Mouse (Mus musculus): Measurements from ENCODE around the gene Muc3. TPM values are rescaled to one million over a fixed set of nuclear protein-coding genes. Genes with fewer than 3 reads are reported as not detected.

The Muc3 gene
- polyA plus RNA-seq (2014; fragmentation: Illumina TruSeq; extraction: RNeasy Lipid Tissue Mini Kit (QIAGEN cat#74804); ENCODE audit: low read depth, low replicate concordance), result not detected

GRCm38 (mm10) chr5:137149272-137149882 is at the start of gene Muc3:
Gene Muc3, minus strand, starts transcription at chr5:137149322.

GRCm38 (mm10) chr5:137115866-137116847 is 33.0 kb downstream of the Muc3 start, which contains the start of gene Trim56:
Gene Trim56, minus strand, starts transcription at chr5:137116209.

Other genes with a start within 250 kb of the Muc3 start
- gene Ift22, start 241.2 kb downstream of the Muc3 start, polyA plus RNA-seq (2014; fragmentation: Illumina TruSeq; extraction: RNeasy Lipid Tissue Mini Kit (QIAGEN cat#74804); ENCODE audit: low read depth, low replicate concordance), result 6.5 TPM
- gene Fis1, start 196.0 kb downstream of the Muc3 start, polyA plus RNA-seq (2014; fragmentation: Illumina TruSeq; extraction: RNeasy Lipid Tissue Mini Kit (QIAGEN cat#74804); ENCODE audit: low read depth, low replicate concordance), result 9.4 TPM
- gene Cldn15, start 182.7 kb downstream of the Muc3 start, polyA plus RNA-seq (2014; fragmentation: Illumina TruSeq; extraction: RNeasy Lipid Tissue Mini Kit (QIAGEN cat#74804); ENCODE audit: low read depth, low replicate concordance), result 4.0 TPM
- 1.3 TPM for gene Plod3, start 162.3 kb downstream of the Muc3 start, polyA plus RNA-seq (2014; fragmentation: Illumina TruSeq; extraction: RNeasy Lipid Tissue Mini Kit (QIAGEN cat#74804); ENCODE audit: low read depth, low replicate concordance)
- gene Znhit1, start 161.3 kb downstream of the Muc3 start, polyA plus RNA-seq (2014; fragmentation: Illumina TruSeq; extraction: RNeasy Lipid Tissue Mini Kit (QIAGEN cat#74804); ENCODE audit: low read depth, low replicate concordance), result 3.6 TPM
- gene Vgf, start 122.9 kb downstream of the Muc3 start, polyA plus RNA-seq (2014; fragmentation: Illumina TruSeq; extraction: RNeasy Lipid Tissue Mini Kit (QIAGEN cat#74804); ENCODE audit: low read depth, low replicate concordance), result not detected
- gene Ap1s1, start 103.2 kb downstream of the Muc3 start, polyA plus RNA-seq (2014; fragmentation: Illumina TruSeq; extraction: RNeasy Lipid Tissue Mini Kit (QIAGEN cat#74804); ENCODE audit: low read depth, low replicate concordance), result 18.8 TPM
- 1.3 TPM for gene Serpine1, start 77.1 kb downstream of the Muc3 start, polyA plus RNA-seq (2014; fragmentation: Illumina TruSeq; extraction: RNeasy Lipid Tissue Mini Kit (QIAGEN cat#74804); ENCODE audit: low read depth, low replicate concordance)
- gene Trim56, start 33.1 kb downstream of the Muc3 start, polyA plus RNA-seq (2014; fragmentation: Illumina TruSeq; extraction: RNeasy Lipid Tissue Mini Kit (QIAGEN cat#74804); ENCODE audit: low read depth, low replicate concordance), result 15.4 TPM
- gene Muc3a, start 63.1 kb upstream of the Muc3 start, polyA plus RNA-seq (2014; fragmentation: Illumina TruSeq; extraction: RNeasy Lipid Tissue Mini Kit (QIAGEN cat#74804); ENCODE audit: low read depth, low replicate concordance), result not detected
- 0.44 TPM for gene Ache, start 138.2 kb upstream of the Muc3 start, polyA plus RNA-seq (2014; fragmentation: Illumina TruSeq; extraction: RNeasy Lipid Tissue Mini Kit (QIAGEN cat#74804); ENCODE audit: low read depth, low replicate concordance)
- gene Ufsp1, start 145.3 kb upstream of the Muc3 start, polyA plus RNA-seq (2014; fragmentation: Illumina TruSeq; extraction: RNeasy Lipid Tissue Mini Kit (QIAGEN cat#74804); ENCODE audit: low read depth, low replicate concordance), result 2.3 TPM
- gene Srrt, start 158.4 kb upstream of the Muc3 start, polyA plus RNA-seq (2014; fragmentation: Illumina TruSeq; extraction: RNeasy Lipid Tissue Mini Kit (QIAGEN cat#74804); ENCODE audit: low read depth, low replicate concordance), result 11.8 TPM
- gene Trip6, start 165.1 kb upstream of the Muc3 start, polyA plus RNA-seq (2014; fragmentation: Illumina TruSeq; extraction: RNeasy Lipid Tissue Mini Kit (QIAGEN cat#74804); ENCODE audit: low read depth, low replicate concordance), result 0.20 TPM
- gene Slc12a9, start 184.3 kb upstream of the Muc3 start, polyA plus RNA-seq (2014; fragmentation: Illumina TruSeq; extraction: RNeasy Lipid Tissue Mini Kit (QIAGEN cat#74804); ENCODE audit: low read depth, low replicate concordance), result 0.73 TPM
- gene Ephb4, start 200.8 kb upstream of the Muc3 start, polyA plus RNA-seq (2014; fragmentation: Illumina TruSeq; extraction: RNeasy Lipid Tissue Mini Kit (QIAGEN cat#74804); ENCODE audit: low read depth, low replicate concordance), result 6.5 TPM

Measured in kidney, adult 10 weeks (tissue).